Mouse (Mus musculus) MEL (cell line): ENCODE results near the gene Pzp. TPM values are rescaled to one million over a fixed set of nuclear protein-coding genes. Genes with fewer than 3 reads are reported as not detected.
A peak's percentile ranks its signal among the peaks of the same experiment; 100 is the strongest.

Experiments used
- DNase-seq: peaks from one replicate; pipeline ENCODE4 v3.0.0; 2011; ENCODE audit warnings: low read depth, low spot score
- H3K27ac ChIP-seq: 2 replicates; pipeline ENCODE4 v1.5.1; 2012; ENCODE audit warnings: low read depth, mild to moderate bottlenecking, control low read depth, low read length, moderate library complexity; ENCODE audit not compliant: control insufficient read depth
- H3K27me3 ChIP-seq, 2 experiments: fragments of 150-350 bp in 1 of 2; sonication (generic) in 1 of 2; 2 replicates each; pipeline ENCODE4 v1.6.1; 2012; ENCODE audit warnings: low read length in 2 of 2, mild to moderate bottlenecking in 2 of 2, improper control_type of control experiment in 1 of 2, moderate library complexity in 1 of 2; ENCODE audit not compliant: insufficient read depth in 2 of 2, control insufficient read depth in 1 of 2
- H3K36me3 ChIP-seq, 2 experiments: 2 replicates each; pipeline ENCODE4 v1.6.1; 2012 to 2014; ENCODE audit warnings: low read length in 2 of 2, improper control_type of control experiment in 1 of 2, inconsistent platforms in 1 of 2, mild to moderate bottlenecking in 1 of 2; ENCODE audit not compliant: insufficient read depth in 2 of 2, control insufficient read depth in 1 of 2
- H3K4me1 ChIP-seq, 2 experiments: fragments of 150-350 bp in 1 of 2; sonication (generic) in 1 of 2; 2 replicates each; pipeline ENCODE4 v1.6.1; 2012; ENCODE audit warnings: low read length in 2 of 2, improper control_type of control experiment in 1 of 2, mild to moderate bottlenecking in 1 of 2; ENCODE audit not compliant: insufficient read depth in 2 of 2, control insufficient read depth in 1 of 2
- H3K4me3 ChIP-seq, 2 experiments: fragments of 150-350 bp in 1 of 2; sonication (generic) in 1 of 2; 2 replicates each; pipeline ENCODE4 v1.5.1; 2012; ENCODE audit warnings: low read depth in 2 of 2, low read length in 2 of 2, mild to moderate bottlenecking in 2 of 2, moderate library complexity in 2 of 2, control low read depth in 1 of 2, improper control_type of control experiment in 1 of 2; ENCODE audit not compliant: control insufficient read depth in 1 of 2, insufficient read depth in 1 of 2
- H3K79me2 ChIP-seq: 2 replicates; pipeline ENCODE4 v1.6.1; 2012; ENCODE audit warnings: mild to moderate bottlenecking, low read length, moderate library complexity; ENCODE audit not compliant: control insufficient read depth, poor library complexity, insufficient read depth
- H3K9ac ChIP-seq: 2 replicates; pipeline ENCODE4 v1.6.1; 2012; ENCODE audit warnings: low read depth, mild to moderate bottlenecking, control low read depth, low read length, moderate library complexity; ENCODE audit not compliant: control insufficient read depth, poor library complexity, severe bottlenecking
- H3K9me3 ChIP-seq: fragments of 150-350 bp; sonication (generic); replicated peaks from 2 replicates; pipeline ENCODE4 v1.6.1; 2012; ENCODE audit warnings: mild to moderate bottlenecking, low read length, improper control_type of control experiment, moderate library complexity; ENCODE audit not compliant: insufficient read depth
- CHD1 ChIP-seq: IDR thresholded peaks from 2 replicates; pipeline ENCODE4 v1.6.1; 2012; ENCODE audit warnings: low read depth, mild to moderate bottlenecking, inconsistent platforms, low read length, improper control_type of control experiment
- CHD2 ChIP-seq: IDR thresholded peaks from 2 replicates; pipeline ENCODE4 v1.6.1; 2011; ENCODE audit warnings: low read length, improper control_type of control experiment
- CTCF ChIP-seq, 3 experiments: IDR thresholded peaks in 2 of 3; conservative IDR thresholded peaks in 1 of 3; 2 replicates each; pipeline ENCODE4 v1.5.1; 2011 to 2012; ENCODE audit warnings: low read length in 3 of 3, low read depth in 2 of 3, mild to moderate bottlenecking in 2 of 3, improper control_type of control experiment in 1 of 3, inconsistent platforms in 1 of 3, mixed read lengths in 1 of 3, moderate library complexity in 1 of 3; ENCODE audit not compliant: control insufficient read depth in 1 of 3, insufficient read depth in 1 of 3, poor library complexity in 1 of 3, severe bottlenecking in 1 of 3
- E2F4 ChIP-seq: IDR thresholded peaks from 2 replicates; pipeline ENCODE4 v1.6.1; 2011; ENCODE audit warnings: low read depth, low read length, improper control_type of control experiment, borderline replicate concordance
- ELF1 ChIP-seq: IDR thresholded peaks from 2 replicates; pipeline ENCODE4 v1.6.1; 2014; ENCODE audit warnings: low read depth, mild to moderate bottlenecking, inconsistent platforms, low read length, improper control_type of control experiment, moderate library complexity
- EP300 ChIP-seq, 2 experiments: IDR thresholded peaks; 2 replicates each; pipeline ENCODE4 v1.6.1; 2011; ENCODE audit warnings: improper control_type of control experiment in 2 of 2, low read length in 2 of 2, low read depth in 1 of 2, mild to moderate bottlenecking in 1 of 2
- ETS1 ChIP-seq: IDR thresholded peaks from 2 replicates; pipeline ENCODE4 v1.6.1; 2012; ENCODE audit warnings: low read depth, mild to moderate bottlenecking, inconsistent platforms, low read length, improper control_type of control experiment, moderate library complexity
- GABPA ChIP-seq: IDR thresholded peaks from 2 replicates; pipeline ENCODE4 v1.6.1; 2012; ENCODE audit warnings: low read depth, mild to moderate bottlenecking, inconsistent platforms, low read length, improper control_type of control experiment, moderate library complexity
- GATA1 ChIP-seq: IDR thresholded peaks from 2 replicates; pipeline ENCODE4 v1.6.1; 2011; ENCODE audit warnings: low read depth, low read length, improper control_type of control experiment
- HCFC1 ChIP-seq: IDR thresholded peaks from 2 replicates; pipeline ENCODE4 v1.6.1; 2012; ENCODE audit warnings: low read depth, mild to moderate bottlenecking, inconsistent platforms, low read length, improper control_type of control experiment, moderate library complexity
- JUND ChIP-seq: IDR thresholded peaks from 2 replicates; pipeline ENCODE4 v1.6.1; 2011; ENCODE audit warnings: low read depth, mild to moderate bottlenecking, improper control_type of control experiment, low read length
- MAFK ChIP-seq: IDR thresholded peaks from 2 replicates; pipeline ENCODE4 v1.6.1; 2011; ENCODE audit warnings: low read depth, mild to moderate bottlenecking, low read length, improper control_type of control experiment, borderline replicate concordance
- MAX ChIP-seq: IDR thresholded peaks from 2 replicates; pipeline ENCODE4 v1.6.1; 2011; ENCODE audit warnings: low read length, improper control_type of control experiment
- MAZ ChIP-seq: IDR thresholded peaks from 2 replicates; pipeline ENCODE4 v1.6.1; 2012; ENCODE audit warnings: low read depth, mild to moderate bottlenecking, inconsistent platforms, low read length, improper control_type of control experiment
- MXI1 ChIP-seq: IDR thresholded peaks from 2 replicates; pipeline ENCODE4 v1.6.1; 2011; ENCODE audit warnings: mild to moderate bottlenecking, low read depth, low read length, improper control_type of control experiment
- MYB ChIP-seq: IDR thresholded peaks from 2 replicates; pipeline ENCODE4 v1.6.1; 2011; ENCODE audit warnings: mild to moderate bottlenecking, low read depth, low read length, improper control_type of control experiment
- MYC ChIP-seq: IDR thresholded peaks from 2 replicates; pipeline ENCODE4 v1.6.1; 2011; ENCODE audit warnings: low read depth, mild to moderate bottlenecking, low read length, improper control_type of control experiment, moderate library complexity
- NELFE ChIP-seq: IDR thresholded peaks from 2 replicates; pipeline ENCODE4 v1.6.1; 2011; ENCODE audit warnings: low read depth, low read length, improper control_type of control experiment
- NRF1 ChIP-seq: IDR thresholded peaks from 2 replicates; pipeline ENCODE4 v1.6.1; 2014; ENCODE audit warnings: low read depth, mild to moderate bottlenecking, inconsistent platforms, low read length, improper control_type of control experiment, moderate library complexity; ENCODE audit not compliant: poor library complexity, insufficient read depth, severe bottlenecking
- POLR2A ChIP-seq, 2 experiments: IDR thresholded peaks; 2 replicates each; pipeline ENCODE4 v1.6.1; 2011 to 2012; ENCODE audit warnings: low read length in 2 of 2, mild to moderate bottlenecking in 2 of 2, control low read depth in 1 of 2, improper control_type of control experiment in 1 of 2, low read depth in 1 of 2, moderate library complexity in 1 of 2; ENCODE audit not compliant: control insufficient read depth in 1 of 2, insufficient read depth in 1 of 2, poor library complexity in 1 of 2
- POLR2AphosphoS2 ChIP-seq: IDR thresholded peaks from 2 replicates; pipeline ENCODE4 v1.6.1; 2011; ENCODE audit warnings: low read length, improper control_type of control experiment
- POLR2AphosphoS5 ChIP-seq: IDR thresholded peaks from 2 replicates; pipeline ENCODE4 v1.6.1; 2012; ENCODE audit warnings: low read depth, borderline replicate concordance, mild to moderate bottlenecking, inconsistent platforms, low read length, moderate library complexity, mixed read lengths
- RAD21 ChIP-seq: IDR thresholded peaks from 2 replicates; pipeline ENCODE4 v1.6.1; 2011; ENCODE audit warnings: mild to moderate bottlenecking, low read depth, low read length, improper control_type of control experiment
- RCOR1 ChIP-seq: IDR thresholded peaks from 2 replicates; pipeline ENCODE4 v1.6.1; 2012; ENCODE audit warnings: low read depth, mild to moderate bottlenecking, inconsistent platforms, low read length, improper control_type of control experiment
- SIN3A ChIP-seq: IDR thresholded peaks from 2 replicates; pipeline ENCODE4 v1.6.1; 2012; ENCODE audit warnings: low read length, improper control_type of control experiment, inconsistent platforms
- SMC3 ChIP-seq: IDR thresholded peaks from 2 replicates; pipeline ENCODE4 v1.6.1; 2011; ENCODE audit warnings: low read depth, low read length, improper control_type of control experiment
- TAL1 ChIP-seq: IDR thresholded peaks from 2 replicates; pipeline ENCODE4 v1.6.1; 2012; ENCODE audit warnings: mild to moderate bottlenecking, inconsistent platforms, low read length, moderate library complexity, mixed read lengths
- TBP ChIP-seq: IDR thresholded peaks from 2 replicates; pipeline ENCODE4 v1.8.0; 2011; ENCODE audit warnings: low read depth, low read length, improper control_type of control experiment
- TCF12 ChIP-seq: IDR thresholded peaks from 2 replicates; pipeline ENCODE4 v1.6.1; 2014; ENCODE audit warnings: low read depth, mild to moderate bottlenecking, inconsistent platforms, low read length, improper control_type of control experiment, moderate library complexity
- UBTF ChIP-seq: IDR thresholded peaks from 2 replicates; pipeline ENCODE4 v1.6.1; 2012; ENCODE audit warnings: low read depth, mild to moderate bottlenecking, inconsistent platforms, low read length, improper control_type of control experiment, moderate library complexity, borderline replicate concordance; ENCODE audit not compliant: insufficient read depth
- USF1 ChIP-seq: IDR thresholded peaks from 2 replicates; pipeline ENCODE4 v1.6.1; 2014; ENCODE audit warnings: low read depth, mild to moderate bottlenecking, inconsistent platforms, low read length, improper control_type of control experiment, moderate library complexity
- USF2 ChIP-seq, 2 experiments: IDR thresholded peaks; 2 replicates each; pipeline ENCODE4 v1.6.1; 2011 to 2012; ENCODE audit warnings: improper control_type of control experiment in 2 of 2, low read length in 2 of 2, borderline replicate concordance in 1 of 2, inconsistent platforms in 1 of 2, low read depth in 1 of 2, mild to moderate bottlenecking in 1 of 2; ENCODE audit not compliant: insufficient read depth in 1 of 2
- ZC3H11A ChIP-seq: IDR thresholded peaks from 2 replicates; pipeline ENCODE4 v1.6.1; 2012; ENCODE audit warnings: low read depth, mild to moderate bottlenecking, inconsistent platforms, low read length, improper control_type of control experiment
- ZKSCAN1 ChIP-seq: IDR thresholded peaks from 2 replicates; pipeline ENCODE4 v1.6.1; 2012; ENCODE audit warnings: low read depth, mild to moderate bottlenecking, inconsistent platforms, low read length, improper control_type of control experiment, moderate library complexity
- ZNF384 ChIP-seq: IDR thresholded peaks from 2 replicates; pipeline ENCODE4 v1.6.1; 2012; ENCODE audit warnings: low read depth, mild to moderate bottlenecking, inconsistent platforms, low read length, improper control_type of control experiment
- polyA plus RNA-seq, 2 experiments: library from polyadenylated mRNA; stranded (reverse) in 1 of 2; unstranded in 1 of 2; fragments of >175 nt in 1 of 2; fragments of >200 nt in 1 of 2; gene quantifications; 2 replicates each; pipeline versions ENCODE4 v1.2.1 to v1.2.4; 2012; ENCODE audit warnings: low replicate concordance in 2 of 2, low read depth in 1 of 2; ENCODE audit not compliant: insufficient read length in 2 of 2, insufficient read depth in 1 of 2, missing spikeins in 1 of 2
- total RNA-seq: library from RNA; depleted of rRNA; stranded (reverse); fragments of 300-350 nt; gene quantifications from 2 replicates; pipeline ENCODE4 v1.2.3, GENCODE M21; 2012

The Pzp gene
- total and polyA plus RNA-seq, 3 experiments, result not detected

DNA sequence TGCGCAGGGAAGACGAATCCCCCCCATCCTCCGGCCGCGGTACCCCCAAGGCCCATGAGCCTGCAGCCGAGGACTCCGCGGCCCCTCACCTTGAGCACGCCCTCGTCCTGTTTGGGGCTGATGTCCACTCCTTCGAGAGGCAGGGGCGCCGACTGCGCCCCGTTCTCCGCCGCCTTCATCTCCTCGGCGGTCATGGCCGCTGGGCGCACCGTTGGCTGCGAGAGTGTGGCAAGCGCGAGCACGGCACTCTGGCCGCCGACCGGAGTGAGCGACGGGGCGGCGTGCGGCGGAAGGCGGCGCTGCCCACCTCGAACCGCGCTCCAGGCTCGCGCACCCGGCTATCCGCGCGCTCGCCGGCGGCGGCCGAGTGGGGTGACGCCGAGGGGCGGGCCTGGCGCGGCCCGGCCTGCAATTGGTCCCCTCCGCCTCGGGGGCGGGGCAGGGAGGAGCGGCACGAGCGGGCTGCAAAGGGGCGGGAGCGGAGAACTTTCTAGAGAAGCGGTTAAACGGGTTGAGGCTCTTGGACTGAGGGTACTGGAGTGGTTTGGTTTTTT lies 88.1 kb downstream of the Pzp start, which contains the start of gene Fkbp4 (continued):
- no peak for TF ChIP-seq CHD1

DNA sequence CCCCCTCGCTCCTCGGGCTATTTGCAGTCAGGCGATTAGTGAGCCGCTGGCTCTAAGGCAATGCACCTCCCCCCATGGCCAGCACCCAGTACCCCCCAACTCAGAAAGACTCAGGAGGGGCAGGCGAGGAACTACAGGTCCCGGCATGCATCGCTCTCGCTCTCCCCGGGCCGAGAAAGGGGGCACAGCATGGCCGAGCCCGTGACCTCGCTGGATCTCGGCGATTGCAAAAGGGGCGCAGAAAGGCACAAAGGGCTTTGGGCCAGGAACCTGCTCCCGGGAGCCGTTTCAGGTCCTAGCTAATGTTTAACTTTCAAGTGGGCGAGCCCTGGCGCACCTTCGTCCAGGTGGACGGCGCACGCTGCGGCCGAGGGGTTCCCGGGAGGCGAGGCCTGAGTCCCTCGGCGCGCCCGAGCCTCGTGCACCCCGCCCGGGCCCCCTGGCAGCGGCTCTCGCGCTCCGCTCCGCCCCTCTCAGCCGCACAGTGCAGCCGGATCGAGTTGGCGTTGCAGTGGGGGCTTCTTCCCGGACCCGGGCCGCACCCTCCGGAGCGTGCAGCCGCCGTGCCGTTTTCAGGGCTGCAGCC lies 88.7 kb downstream of the Pzp start:
- no peaks in the 10 kb centered on the region for H3K27me3 ChIP-seq
- H3K4me3 ChIP-seq, result peak overlapping the region; percentile 92 to 99
- DNase-seq, result peak; percentile 59
- peak overlapping the region; percentile 87 for H3K9ac ChIP-seq
- no peaks in the 10 kb centered on the region for H3K9me3 ChIP-seq
- peak overlapping the region; percentile 58 for H3K27ac ChIP-seq
- H3K36me3 ChIP-seq, result peaks cover 18 to 20% of the 10 kb centered on the region in 2 experiments
- peaks cover 12 to 19% of the 10 kb centered on the region in 2 experiments for H3K4me1 ChIP-seq
- peaks cover 19% of the 10 kb centered on the region for H3K79me2 ChIP-seq
- TF ChIP-seq EP300 (IDR thresholded peaks at IDR 0.05; ENCODE audit: low read depth in 1 of 2, low read length in 2 of 2), result no peak
- TF ChIP-seq GABPA, result no peak
- no peak for TF ChIP-seq GATA1
- TF ChIP-seq MXI1, result peak; percentile 50
- TF ChIP-seq SIN3A, result no peak; the same call in 1 of the 2 replicates
- TF ChIP-seq ZKSCAN1, result no peak
- no peak for TF ChIP-seq ETS1
- TF ChIP-seq NRF1, result 0 out of 2 replicates have a peak, but pooled peaks have one; percentile 5
- no peak for TF ChIP-seq MAX
- no peak for TF ChIP-seq E2F4
- no peak for TF ChIP-seq ELF1
- no peak for TF ChIP-seq POLR2AphosphoS2
- peak; percentile 87 for TF ChIP-seq HCFC1
- no peak for TF ChIP-seq TBP
- no peak for TF ChIP-seq ZNF384
- TF ChIP-seq UBTF, result peak; percentile 30; the same call in 1 of the 2 replicates
- TF ChIP-seq NELFE, result no peak
- no peak for TF ChIP-seq JUND
- TF ChIP-seq MYB, result no peak
- no peak for TF ChIP-seq MYC
- TF ChIP-seq CHD1, result 0 out of 2 replicates have a peak, but pooled peaks have one; percentile 59
- no peak for TF ChIP-seq SMC3
- TF ChIP-seq USF1, result no peak
- TF ChIP-seq MAZ, result no peak
- no peak for TF ChIP-seq TCF12
- no peak for TF ChIP-seq CTCF (IDR thresholded peaks at IDR 0.05 in 2 of 3, conservative IDR thresholded peaks at IDR 0.05 in 1 of 3; ENCODE audit: control insufficient read depth in 1 of 3, insufficient read depth in 1 of 3, low read depth in 2 of 3, low read length in 3 of 3, poor library complexity in 1 of 3, severe bottlenecking in 1 of 3)
- TF ChIP-seq USF2 (IDR thresholded peaks at IDR 0.05; ENCODE audit: borderline replicate concordance in 1 of 2, insufficient read depth in 1 of 2, low read depth in 1 of 2, low read length in 2 of 2), result no peak
- no peak for TF ChIP-seq POLR2AphosphoS5
- no peak for TF ChIP-seq MAFK
- no peak for TF ChIP-seq RAD21
- TF ChIP-seq TAL1, result no peak
- TF ChIP-seq CHD2, result no peak
- no peak for TF ChIP-seq RCOR1
- TF ChIP-seq ZC3H11A, result no peak
- no peak for TF ChIP-seq POLR2A (IDR thresholded peaks at IDR 0.05; ENCODE audit: control insufficient read depth in 1 of 2, insufficient read depth in 1 of 2, low read depth in 1 of 2, low read length in 2 of 2, poor library complexity in 1 of 2)
